Mouse (Mus musculus): ENCODE results near the gene Gm813. TPM values are rescaled to one million over a fixed set of nuclear protein-coding genes. Genes with fewer than 3 reads are reported as not detected.

Gm813 gene
- polyA plus RNA-seq, 1 experiment from 2014 or later = not detected

DNA sequence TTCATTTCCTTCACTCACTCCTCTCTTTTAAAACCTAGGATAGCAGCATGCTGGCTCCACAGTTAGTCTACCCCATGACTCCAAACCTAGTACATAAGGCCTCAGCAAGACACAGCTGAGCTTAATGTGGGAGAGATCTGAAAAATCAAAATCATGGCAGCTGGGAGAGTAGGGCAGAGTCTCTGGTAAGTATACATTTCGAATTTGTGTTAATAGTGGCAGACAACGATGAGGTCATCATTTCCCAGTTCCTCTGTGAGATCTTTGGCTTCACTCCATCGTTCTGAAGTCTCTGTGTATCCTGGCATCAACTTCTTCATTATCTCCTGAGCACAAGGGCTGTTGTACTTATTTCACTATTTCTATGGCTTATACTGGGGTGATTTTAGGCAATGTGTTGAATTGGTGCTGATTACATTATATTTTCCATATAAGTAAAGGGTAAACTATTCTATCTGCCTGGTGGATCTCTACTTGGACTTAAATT, 22.0 kb upstream of the Gm813 start, which contains the start of gene E330017A01Rik:
E330017A01Rik (minus strand) TSS at position 51 of the 487 bp plus-strand sequence.
- Histone ChIP-seq H3K4me1 (replicated peaks; ENCODE audit: control insufficient read depth, insufficient read depth, low read length) (no peaks in the 10 kb centered on the region), H3K27me3 (ENCODE audit: control insufficient read depth, insufficient read depth, low read depth, low read length) (no peaks in the 10 kb centered on the region), H3K27ac (ENCODE audit: low read length) (no peak within 1 kb of the TSS), H3K4me2 (ENCODE audit: low read depth, low read length) (no peak within 1 kb of the TSS), H3K4me3 (ENCODE audit: low read length) (no peak within 1 kb of the TSS), H3K36me3 (ENCODE audit: control insufficient read depth, insufficient read depth, low read length) (no peaks in the 10 kb centered on the region), H3K9ac (ENCODE audit: low read length) (no peak within 1 kb of the TSS), H3K9me3 (ENCODE audit: control insufficient read depth, low read length) (no peaks in the 10 kb centered on the region)
- ATAC-seq (ENCODE audit: low read depth) = no peak
- 59% methylated on average over 3 of the region's 3 CpGs for WGBS

DNA sequence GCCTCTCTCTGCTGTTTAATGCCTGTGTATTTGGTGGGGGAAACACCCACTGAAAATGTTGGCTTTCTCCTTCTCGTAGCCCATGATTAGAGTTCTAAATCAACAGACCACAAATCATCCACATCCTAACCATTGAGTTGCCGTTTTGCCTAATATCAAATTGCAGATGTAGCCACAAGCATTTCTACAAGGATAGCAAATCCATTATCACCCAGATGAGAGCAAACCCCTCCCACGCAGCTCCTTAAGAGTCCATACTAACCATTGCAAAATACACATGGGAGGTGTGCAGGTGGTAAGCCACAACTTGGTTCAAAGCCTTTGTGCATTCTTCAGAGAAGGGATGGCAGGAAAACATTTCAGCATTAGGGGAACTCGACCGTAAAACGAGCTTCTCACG, 21.2 kb upstream of the Gm813 start:
- Histone ChIP-seq H3K36me3 (ENCODE audit: control insufficient read depth, insufficient read depth, low read length) (no peaks in the 10 kb centered on the region), H3K4me2 (ENCODE audit: low read depth, low read length) (no peak overlapping the region), H3K27me3 (ENCODE audit: control insufficient read depth, insufficient read depth, low read depth, low read length) (no peaks in the 10 kb centered on the region), H3K9ac (ENCODE audit: low read length) (no peak overlapping the region), H3K4me3 (ENCODE audit: low read length) (no peak overlapping the region), H3K4me1 (replicated peaks; ENCODE audit: control insufficient read depth, insufficient read depth, low read length) (no peaks in the 10 kb centered on the region), H3K9me3 (ENCODE audit: control insufficient read depth, low read length) (no peaks in the 10 kb centered on the region), H3K27ac (ENCODE audit: low read length) (no peak overlapping the region)
- 74% methylated on average over 7 of the region's 7 CpGs for WGBS
- ATAC-seq (ENCODE audit: low read depth) = no peak

GRCm38 (mm10) chr16:58637448-58637847, 20.7 kb upstream of the Gm813 start:
- no peaks in the 10 kb centered on the region for H3K4me1 ChIP-seq (replicated peaks; ENCODE audit: control insufficient read depth, insufficient read depth, low read length)
- no peak overlapping the region for H3K9ac ChIP-seq (ENCODE audit: low read length)
- no peak for ATAC-seq (ENCODE audit: low read depth)
- no peak overlapping the region for H3K27ac ChIP-seq (ENCODE audit: low read length)
- H3K27me3 ChIP-seq (ENCODE audit: control insufficient read depth, insufficient read depth, low read depth, low read length) = no peaks in the 10 kb centered on the region
- WGBS = 79% methylated on average over 4 of the region's 4 CpGs
- no peaks in the 10 kb centered on the region for H3K9me3 ChIP-seq (ENCODE audit: control insufficient read depth, low read length)
- no peak overlapping the region for H3K4me2 ChIP-seq (ENCODE audit: low read depth, low read length)
- H3K4me3 ChIP-seq (ENCODE audit: low read length) = no peak overlapping the region
- H3K36me3 ChIP-seq (ENCODE audit: control insufficient read depth, insufficient read depth, low read length) = no peaks in the 10 kb centered on the region

DNA sequence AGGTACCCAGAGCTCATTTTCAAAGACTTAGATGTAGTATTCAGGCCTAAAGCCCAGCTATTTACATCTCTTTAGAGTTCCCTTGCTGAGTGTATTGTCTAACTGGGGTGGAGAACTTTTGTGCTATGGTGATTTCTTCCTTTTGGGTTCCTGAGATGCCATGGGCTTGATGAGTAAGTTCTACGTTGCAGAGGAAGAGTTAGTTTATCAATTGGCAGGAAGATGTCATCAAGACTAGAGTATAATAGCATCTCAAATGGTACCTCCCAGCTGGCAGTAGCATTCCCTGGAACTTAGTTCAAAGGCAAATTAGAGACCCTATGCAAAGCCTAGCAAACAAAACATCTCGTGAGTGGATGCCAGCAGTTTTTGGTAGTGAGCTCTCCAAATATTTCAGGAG, 19.1 kb upstream of the Gm813 start:
- Histone ChIP-seq H3K27me3 (ENCODE audit: control insufficient read depth, insufficient read depth, low read depth, low read length) (no peaks in the 10 kb centered on the region), H3K4me2 (ENCODE audit: low read depth, low read length) (no peak overlapping the region), H3K36me3 (ENCODE audit: control insufficient read depth, insufficient read depth, low read length) (no peaks in the 10 kb centered on the region), H3K4me1 (replicated peaks; ENCODE audit: control insufficient read depth, insufficient read depth, low read length) (no peaks in the 10 kb centered on the region), H3K9ac (ENCODE audit: low read length) (no peak overlapping the region), H3K9me3 (ENCODE audit: control insufficient read depth, low read length) (no peaks in the 10 kb centered on the region), H3K4me3 (ENCODE audit: low read length) (no peak overlapping the region), H3K27ac (ENCODE audit: low read length) (no peak overlapping the region)
- no peak for ATAC-seq (ENCODE audit: low read depth)
- 40% methylated on average over 2 of the region's 2 CpGs for WGBS

- no peaks in the 10 kb centered on the region for H3K27me3 ChIP-seq (ENCODE audit: control insufficient read depth, insufficient read depth, low read depth, low read length)
- 61% methylated on average over 2 of the region's 2 CpGs for WGBS
- H3K4me2 ChIP-seq (ENCODE audit: low read depth, low read length) = no peak overlapping the region
- no peak overlapping the region for H3K4me3 ChIP-seq (ENCODE audit: low read length)
- no peak for ATAC-seq (ENCODE audit: low read depth)
- H3K36me3 ChIP-seq (ENCODE audit: control insufficient read depth, insufficient read depth, low read length) = no peaks in the 10 kb centered on the region
- no peaks in the 10 kb centered on the region for H3K4me1 ChIP-seq (replicated peaks; ENCODE audit: control insufficient read depth, insufficient read depth, low read length)
- no peaks in the 10 kb centered on the region for H3K9me3 ChIP-seq (ENCODE audit: control insufficient read depth, low read length)
- no peak overlapping the region for H3K9ac ChIP-seq (ENCODE audit: low read length)
- no peak overlapping the region for H3K27ac ChIP-seq (ENCODE audit: low read length)
These were observed 13.0 kb upstream of the Gm813 start for GRCm38 (mm10) chr16:58629736-58630135.

DNA sequence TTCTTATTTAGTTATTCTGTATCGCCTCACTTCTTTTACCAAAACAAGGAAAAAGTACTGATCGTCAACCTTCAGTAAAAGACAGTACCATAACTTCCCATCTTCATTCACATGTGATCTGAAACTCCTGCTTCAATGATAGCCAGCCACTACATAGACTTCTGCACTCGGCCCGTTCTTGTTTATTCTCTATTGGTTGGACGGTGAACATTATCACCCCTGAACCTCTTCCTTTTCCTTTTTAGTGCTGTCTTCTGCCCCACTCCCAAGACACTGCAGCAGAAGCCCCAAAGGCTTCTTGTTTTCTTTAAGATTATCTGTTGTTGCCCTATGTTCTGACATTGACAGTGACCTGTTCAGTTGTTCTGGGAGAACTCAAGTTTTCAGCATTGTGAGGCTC, 12.2 kb upstream of the Gm813 start:
- 83% methylated on average over 5 of the region's 5 CpGs for WGBS
- Histone ChIP-seq H3K27ac (ENCODE audit: low read length) (no peak overlapping the region), H3K9ac (ENCODE audit: low read length) (no peak overlapping the region), H3K4me2 (ENCODE audit: low read depth, low read length) (no peak overlapping the region), H3K27me3 (ENCODE audit: control insufficient read depth, insufficient read depth, low read depth, low read length) (no peaks in the 10 kb centered on the region), H3K4me1 (replicated peaks; ENCODE audit: control insufficient read depth, insufficient read depth, low read length) (no peaks in the 10 kb centered on the region), H3K4me3 (ENCODE audit: low read length) (no peak overlapping the region), H3K36me3 (ENCODE audit: control insufficient read depth, insufficient read depth, low read length) (no peaks in the 10 kb centered on the region), H3K9me3 (ENCODE audit: control insufficient read depth, low read length) (no peaks in the 10 kb centered on the region)
- no peak for ATAC-seq (ENCODE audit: low read depth)

DNA sequence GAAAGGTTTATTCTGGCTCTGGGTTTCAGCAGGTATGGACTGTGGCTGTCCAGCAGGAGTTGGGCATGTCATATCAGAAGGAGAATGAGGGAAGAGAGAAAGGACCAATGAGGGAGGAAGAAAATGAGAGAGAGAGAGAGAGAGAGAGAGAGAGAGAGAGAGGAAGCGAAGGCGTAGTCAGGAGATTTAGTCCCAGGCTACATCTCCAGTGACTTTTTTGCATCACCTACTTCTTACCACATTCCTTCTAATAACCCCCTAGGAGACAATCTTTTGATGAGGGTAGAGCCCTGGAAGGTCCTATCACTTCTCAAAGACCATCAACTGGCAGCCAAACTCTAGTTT, 11.5 kb upstream of the Gm813 start:
- H3K4me1 ChIP-seq (replicated peaks; ENCODE audit: control insufficient read depth, insufficient read depth, low read length) = no peaks in the 10 kb centered on the region
- ATAC-seq (ENCODE audit: low read depth) = no peak
- H3K9ac ChIP-seq (ENCODE audit: low read length) = no peak overlapping the region
- no peaks in the 10 kb centered on the region for H3K9me3 ChIP-seq (ENCODE audit: control insufficient read depth, low read length)
- H3K36me3 ChIP-seq (ENCODE audit: control insufficient read depth, insufficient read depth, low read length) = no peaks in the 10 kb centered on the region
- H3K27ac ChIP-seq (ENCODE audit: low read length) = no peak overlapping the region
- WGBS = 83% methylated on average over 2 of the region's 2 CpGs
- no peak overlapping the region for H3K4me2 ChIP-seq (ENCODE audit: low read depth, low read length)
- no peak overlapping the region for H3K4me3 ChIP-seq (ENCODE audit: low read length)
- no peaks in the 10 kb centered on the region for H3K27me3 ChIP-seq (ENCODE audit: control insufficient read depth, insufficient read depth, low read depth, low read length)

DNA sequence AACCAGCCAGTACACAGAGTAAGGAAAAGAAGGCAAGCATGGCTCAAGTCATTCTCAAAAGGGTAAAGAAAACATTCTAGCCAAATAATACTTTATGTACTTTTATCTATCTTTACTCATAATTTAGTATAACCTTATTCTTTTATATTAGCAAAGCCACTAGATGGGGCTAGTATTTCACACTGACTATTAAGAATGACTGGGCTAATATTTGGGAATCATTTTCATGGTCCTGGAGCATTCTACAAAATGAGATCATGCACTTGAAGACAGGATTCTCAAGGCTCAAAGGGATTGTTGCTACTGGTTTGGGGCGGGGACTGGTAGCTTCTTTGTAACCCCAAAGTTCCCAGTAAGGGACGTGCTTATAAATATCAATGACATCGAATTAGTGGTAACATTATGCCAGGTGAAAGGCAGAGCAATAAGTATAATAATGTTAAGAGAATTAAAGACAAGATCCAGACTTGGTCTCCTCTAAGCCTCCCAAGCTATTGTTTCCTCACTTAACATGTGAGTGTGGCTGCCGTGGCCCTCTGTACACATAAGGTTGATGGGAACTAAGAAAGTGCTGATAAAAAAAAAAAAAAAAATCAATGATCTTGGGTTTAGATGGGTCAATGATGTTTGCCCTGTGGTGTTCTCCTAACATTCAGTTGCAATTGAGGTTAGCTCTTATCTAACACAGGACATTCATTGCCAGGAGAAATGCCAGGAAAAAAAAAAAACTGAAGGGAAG, 11.0 kb upstream of the Gm813 start:
- peaks cover 2% of the 10 kb centered on the region; the same call in 1 of the 2 replicates for H3K4me1 ChIP-seq (replicated peaks; ENCODE audit: control insufficient read depth, insufficient read depth, low read length)
- H3K4me2 ChIP-seq (ENCODE audit: low read depth, low read length) = no peak overlapping the region
- no peaks in the 10 kb centered on the region for H3K27me3 ChIP-seq (ENCODE audit: control insufficient read depth, insufficient read depth, low read depth, low read length)
- H3K9ac ChIP-seq (ENCODE audit: low read length) = no peak overlapping the region
- H3K27ac ChIP-seq (ENCODE audit: low read length) = no peak overlapping the region
- H3K36me3 ChIP-seq (ENCODE audit: control insufficient read depth, insufficient read depth, low read length) = no peaks in the 10 kb centered on the region
- no peak for ATAC-seq (ENCODE audit: low read depth)
- H3K9me3 ChIP-seq (ENCODE audit: control insufficient read depth, low read length) = no peaks in the 10 kb centered on the region
- no peak overlapping the region for H3K4me3 ChIP-seq (ENCODE audit: low read length)
- 73% methylated on average over 4 of the region's 4 CpGs for WGBS

GRCm38 (mm10) chr16:58623944-58624343, 7.2 kb upstream of the Gm813 start:
- Histone ChIP-seq H3K27me3 (ENCODE audit: control insufficient read depth, insufficient read depth, low read depth, low read length) (no peaks in the 10 kb centered on the region), H3K27ac (ENCODE audit: low read length) (no peak overlapping the region), H3K9ac (ENCODE audit: low read length) (no peak overlapping the region), H3K36me3 (ENCODE audit: control insufficient read depth, insufficient read depth, low read length) (no peaks in the 10 kb centered on the region), H3K4me3 (ENCODE audit: low read length) (no peak overlapping the region), H3K9me3 (ENCODE audit: control insufficient read depth, low read length) (no peaks in the 10 kb centered on the region), H3K4me1 (replicated peaks; ENCODE audit: control insufficient read depth, insufficient read depth, low read length) (peaks cover 3% of the 10 kb centered on the region; the same call in 1 of the 2 replicates), H3K4me2 (ENCODE audit: low read depth, low read length) (no peak overlapping the region)
- ATAC-seq (ENCODE audit: low read depth) = peak; percentile 20; the same call in 1 of the 2 replicates
- 80% methylated on average over 6 of the region's 6 CpGs for WGBS

Measured in lung, embryonic 16.5 days (tissue).